Mouse (Mus musculus) cerebellum, postnatal 14 days (tissue): ENCODE measurements around the gene Dpf2.
A peak's percentile ranks its signal among the peaks of the same experiment; 100 is the strongest.
"Not testable (repeated sequence)": the region's sequence is repeated elsewhere in the genome, so short reads cannot be mapped to it uniquely, and the experiment has no call there.

ENCODE experiments used
- DNase-seq, 2 experiments: peaks; one replicate each; pipeline ENCODE4 v3.0.0; 2021; ENCODE audit warnings: mixed read lengths in 2 of 2

Gene Dpf2

DNA sequence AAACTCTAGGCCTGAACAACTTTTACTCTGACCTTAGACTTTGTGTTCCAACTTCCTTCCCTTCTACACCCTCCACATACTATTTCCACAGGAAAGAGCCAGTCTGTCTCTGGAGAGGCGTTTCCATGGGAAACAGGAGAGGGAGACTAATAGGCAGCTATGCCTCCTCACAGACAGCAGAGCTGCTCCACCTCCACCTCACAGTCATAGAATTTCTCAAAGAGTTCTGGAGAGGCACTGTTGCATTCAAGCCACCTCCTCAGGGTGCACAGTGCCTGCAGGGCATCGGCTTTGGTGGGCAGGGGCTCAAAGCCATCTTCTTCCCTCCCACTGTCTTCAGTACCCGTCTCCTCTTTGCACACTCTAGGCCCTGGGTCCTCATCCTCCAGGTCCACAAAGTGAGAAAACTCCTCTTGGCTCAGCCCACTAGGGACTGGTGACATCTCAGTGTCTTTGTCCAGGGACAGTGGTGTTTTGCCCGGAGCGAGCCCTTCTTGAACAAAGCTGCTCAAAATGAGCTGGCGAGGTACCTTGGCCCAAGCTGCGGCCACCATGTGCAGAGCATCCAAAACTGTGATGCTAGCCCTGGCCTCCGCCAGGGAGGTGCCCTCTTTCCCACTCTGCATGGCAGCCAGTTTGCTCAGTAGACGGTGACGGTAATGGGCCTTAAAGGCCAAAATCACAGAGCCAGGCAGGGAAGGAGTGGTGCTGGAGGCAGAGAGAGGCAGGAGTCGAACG, 21.1 kb downstream of the Dpf2 start:
- peak in 1 of 2 experiments; percentile 30 for DNase-seq

- DNase-seq: no peak
Measured at GRCm38 (mm10) chr19:5889211-5889610, 23.6 kb downstream of the Dpf2 start.

GRCm38 (mm10) chr19:5887234-5887815, 25.5 kb downstream of the Dpf2 start:
- no peak for DNase-seq

DNA sequence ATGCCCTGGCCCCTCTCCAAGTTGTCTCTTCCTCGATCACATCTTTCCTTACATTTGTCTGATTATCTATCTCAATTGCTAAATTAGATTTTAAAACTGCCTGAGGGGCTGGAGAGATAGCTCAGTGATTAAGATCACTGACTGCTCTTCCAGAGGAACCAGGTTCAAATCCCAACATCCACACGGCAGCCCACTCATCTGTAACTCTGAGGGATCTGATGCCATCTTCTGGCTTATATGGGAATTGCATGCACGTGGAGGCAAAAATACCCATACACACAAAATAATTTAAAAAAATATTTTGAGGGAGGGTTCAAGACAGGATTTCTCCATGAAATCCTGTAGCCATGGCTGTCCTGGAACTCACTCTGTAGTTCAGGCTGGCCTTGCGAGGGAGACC, 27.0 kb downstream of the Dpf2 start:
- DNase-seq: peak in 1 of 2 experiments; percentile 57

DNA sequence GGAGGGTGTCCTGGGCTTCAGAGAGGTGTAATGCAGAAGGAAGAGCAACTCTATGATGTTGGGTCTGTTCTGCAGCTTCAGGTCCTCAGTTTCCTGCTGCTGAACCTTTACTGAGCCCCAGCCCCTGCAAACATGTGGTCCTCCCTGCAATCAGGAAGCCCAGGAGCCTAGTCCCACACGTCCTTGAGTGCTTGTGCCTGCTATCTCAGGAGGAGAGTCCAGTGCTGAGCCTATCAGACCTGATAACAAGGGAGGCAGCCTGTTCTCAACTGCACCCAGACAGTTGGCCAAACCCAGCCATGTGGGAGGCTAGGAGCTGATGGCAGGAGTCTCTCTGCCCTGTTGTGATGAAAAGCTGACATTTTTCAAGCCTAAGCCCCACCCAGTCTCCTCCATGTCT, 28.9 kb downstream of the Dpf2 start:
- DNase-seq: no peak

DNA sequence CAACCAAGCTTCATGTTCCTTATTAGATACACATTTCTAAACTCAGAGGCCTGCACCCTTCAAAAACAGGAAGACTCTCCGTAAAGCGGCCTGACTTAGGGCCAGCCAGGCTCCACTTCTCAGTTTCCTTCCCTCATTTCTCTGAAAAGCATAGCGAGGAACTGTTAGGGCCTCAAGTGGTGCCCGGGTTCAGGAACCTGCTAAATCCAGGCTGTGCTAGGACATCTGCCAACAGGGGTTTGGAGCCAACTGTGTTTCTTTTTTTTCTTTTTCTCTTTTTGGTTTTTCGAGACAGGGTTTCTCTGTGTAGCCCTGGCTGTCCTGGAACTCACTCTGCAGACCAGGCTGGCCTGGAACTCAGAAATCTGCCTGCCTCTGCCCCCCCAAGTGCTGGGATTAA, 30.7 kb downstream of the Dpf2 start:
- not testable (repeated sequence) for DNase-seq

- DNase-seq: no peak
Measured at GRCm38 (mm10) chr19:5881155-5881554, 31.7 kb downstream of the Dpf2 start.

DNA sequence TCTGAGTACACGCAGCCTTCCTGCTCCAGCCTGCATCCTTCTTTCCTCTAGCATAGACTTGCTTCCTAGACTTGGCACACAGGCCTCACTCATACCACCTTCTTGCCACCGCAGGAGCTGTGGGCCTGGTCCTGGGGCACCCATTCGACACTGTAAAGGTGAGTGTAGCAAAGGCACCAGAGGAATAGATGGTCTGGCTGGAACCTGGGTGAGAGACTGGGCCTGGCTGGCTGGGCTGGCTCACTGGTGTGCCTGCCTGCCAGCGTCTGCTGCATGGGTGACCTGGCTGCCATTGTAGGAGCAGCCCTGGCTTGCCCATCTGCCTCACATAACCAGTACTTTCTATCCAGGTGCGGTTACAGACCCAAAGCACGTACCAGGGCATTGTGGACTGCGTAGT, 33.1 kb downstream of the Dpf2 start:
- DNase-seq: no peak

GRCm38 (mm10) chr19:5878916-5879315, 33.9 kb downstream of the Dpf2 start:
- no peak for DNase-seq

DNA sequence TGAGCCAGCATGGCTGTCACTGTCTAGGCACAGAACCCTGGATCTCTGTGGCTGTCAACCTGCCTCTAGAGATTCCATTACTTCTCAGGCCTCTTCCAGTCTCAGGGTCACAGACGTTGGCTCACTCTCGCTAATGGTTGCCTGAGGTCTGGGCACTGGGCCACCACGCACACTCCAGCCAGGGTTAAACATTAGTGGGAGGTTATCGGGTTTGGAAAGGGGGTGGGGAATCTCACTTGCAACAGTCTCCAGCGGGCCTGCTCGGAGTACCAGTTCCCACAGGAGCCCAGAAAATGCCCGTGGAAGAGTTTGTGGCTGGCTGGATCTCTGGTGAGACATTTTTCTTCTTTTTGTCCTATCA, 34.5 kb downstream of the Dpf2 start:
- peak in 1 of 2 experiments; percentile 52 for DNase-seq

DNA sequence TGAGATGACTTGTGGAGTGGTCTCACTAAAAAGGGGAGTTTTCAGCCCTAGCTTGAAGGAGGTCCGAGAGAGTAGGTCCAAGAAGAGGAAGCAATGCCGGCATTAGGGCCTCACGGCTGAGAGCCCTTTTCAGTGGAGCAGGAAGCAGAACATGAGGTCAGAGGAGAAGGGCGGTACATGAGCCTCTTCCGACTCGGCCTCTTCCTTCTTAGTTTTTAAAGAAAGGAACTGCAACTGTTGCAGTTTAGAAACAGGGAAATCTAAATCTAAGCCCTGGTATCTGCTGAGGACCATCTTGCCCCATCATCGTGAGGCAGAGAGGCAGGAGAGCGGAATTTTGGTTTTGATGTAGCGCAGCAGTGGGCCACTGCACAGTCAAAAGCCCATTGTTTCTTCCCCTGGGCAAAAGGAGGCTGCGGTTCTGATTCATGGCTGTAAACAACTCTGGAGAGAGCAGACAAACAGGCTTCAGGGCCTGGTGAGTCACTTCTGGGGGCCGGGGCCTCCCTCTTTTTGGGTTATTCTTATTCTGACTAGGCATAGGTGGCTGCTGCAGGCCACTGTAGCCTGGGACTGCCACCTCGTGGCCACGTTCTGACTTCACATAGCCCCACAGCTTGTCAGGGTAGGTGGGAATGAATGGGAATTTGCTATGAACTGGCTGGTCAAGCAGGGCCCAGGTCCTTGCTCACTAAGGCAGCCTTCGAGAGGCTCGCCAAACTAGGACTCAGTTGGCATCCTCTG, 35.0 kb downstream of the Dpf2 start, which contains the start of gene Slc25a45:
Gene Slc25a45 (plus strand): TSS at position 191 of the 744 bp plus-strand sequence.
- peak; percentile 88 to 89 for DNase-seq

GRCm38 (mm10) chr19:5874969-5875480, 37.8 kb downstream of the Dpf2 start, which contains the start of gene Frmd8:
Gene Frmd8, minus strand, starts transcription at chr19:5875274.
- DNase-seq: peak; percentile 95

DNA sequence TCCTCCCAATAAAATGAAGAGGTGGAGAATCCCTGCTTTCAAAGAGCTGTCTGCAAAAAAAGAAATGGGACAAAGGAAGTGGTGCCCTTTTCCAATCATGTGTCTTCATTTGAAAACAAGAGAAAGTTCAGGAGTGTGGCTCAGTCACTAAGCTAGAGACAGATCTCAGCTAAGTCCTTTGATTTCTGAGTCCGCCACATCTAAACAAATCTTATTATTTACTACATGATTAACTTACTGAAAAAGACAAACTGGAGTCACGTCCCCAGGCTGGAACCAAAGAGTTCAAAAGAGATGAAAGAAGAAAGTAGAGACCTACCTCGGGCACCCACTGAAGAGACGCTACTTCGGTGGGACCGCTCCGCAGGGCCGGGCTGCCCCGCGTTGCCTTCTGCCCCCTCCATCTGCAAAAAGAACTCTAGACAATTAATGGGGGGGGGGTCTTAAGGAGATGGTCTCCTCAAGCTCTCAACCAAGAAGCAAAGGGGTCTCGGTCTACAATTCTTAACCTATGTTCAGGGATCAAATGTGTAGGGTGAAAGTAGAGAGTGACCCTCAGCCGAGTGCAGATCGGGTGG, 38.3 kb downstream of the Dpf2 start:
- no peak for DNase-seq

DNA sequence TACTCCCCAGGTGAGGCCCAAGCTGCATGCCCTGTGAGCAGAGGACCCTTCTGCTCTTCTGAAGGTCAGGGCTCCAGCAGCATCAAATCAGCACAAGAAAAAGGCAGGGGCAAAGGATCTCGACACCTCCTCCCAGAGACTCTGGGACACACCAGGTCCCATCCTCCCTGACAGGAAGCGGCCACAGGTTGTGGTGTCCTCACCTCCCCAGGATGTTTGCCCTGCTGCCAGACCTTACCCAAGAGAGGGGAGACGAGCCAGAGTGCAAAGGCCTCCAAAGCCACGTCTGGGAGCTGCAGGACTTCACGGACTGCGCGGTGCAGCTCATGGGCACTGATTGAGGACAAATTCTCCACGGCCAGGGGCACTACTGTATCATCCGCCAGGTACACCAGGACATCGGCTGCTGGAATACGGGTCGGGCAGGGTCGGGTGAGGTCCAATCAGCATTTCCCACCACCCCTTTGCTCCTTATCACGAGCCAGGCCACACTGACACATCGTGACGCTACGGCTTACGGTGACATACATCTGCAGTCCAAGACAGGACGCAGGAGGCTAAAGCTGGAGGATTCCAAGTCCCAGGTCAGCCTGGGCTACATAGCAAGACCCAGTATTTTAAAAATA, 39.8 kb downstream of the Dpf2 start:
- DNase-seq: no peak

DNA sequence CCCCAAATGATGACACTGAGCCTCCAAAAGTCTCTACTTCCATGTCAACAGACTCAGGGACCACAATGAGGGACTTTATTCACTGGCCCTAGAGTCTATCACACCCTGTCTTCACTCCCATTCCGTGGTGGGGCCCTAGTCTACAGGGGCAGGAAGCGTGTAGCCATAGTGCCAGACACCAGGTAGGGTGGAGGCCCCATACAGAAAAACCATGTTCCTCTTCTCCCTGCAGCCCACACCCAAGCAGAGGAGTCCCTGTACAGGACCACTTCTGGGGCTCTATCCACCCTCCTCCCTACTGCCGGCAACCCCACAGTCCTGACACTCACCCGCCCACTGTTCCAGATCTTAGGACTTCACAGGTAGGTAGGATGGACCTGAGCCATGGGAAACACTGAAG, 40.3 kb downstream of the Dpf2 start:
- no peak for DNase-seq

GRCm38 (mm10) chr19:5871683-5872082, 41.1 kb downstream of the Dpf2 start:
- DNase-seq: no peak

DNA sequence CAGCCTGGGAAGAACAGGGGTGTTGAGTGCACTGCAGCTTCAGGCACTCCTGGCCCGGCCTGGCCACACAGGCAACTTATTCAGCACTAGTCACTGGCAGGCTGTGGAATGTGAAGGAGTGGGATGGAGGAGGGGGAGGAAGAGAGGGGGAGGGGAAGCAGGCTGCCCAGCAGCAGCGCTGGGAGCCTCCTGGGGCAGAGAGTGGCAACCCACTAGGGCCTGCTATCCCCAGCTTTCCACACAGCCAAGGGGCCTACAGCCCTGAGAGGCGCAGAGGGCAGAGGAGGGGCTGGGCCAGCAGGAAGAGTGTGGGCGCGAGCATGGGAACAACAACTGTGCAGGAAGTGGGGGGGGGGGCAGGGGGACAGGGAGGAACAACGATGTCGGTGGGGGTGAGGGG, 41.5 kb downstream of the Dpf2 start:
- no peak for DNase-seq

GRCm38 (mm10) chr19:5868096-5868495, 44.7 kb downstream of the Dpf2 start:
- DNase-seq: no peak

DNA sequence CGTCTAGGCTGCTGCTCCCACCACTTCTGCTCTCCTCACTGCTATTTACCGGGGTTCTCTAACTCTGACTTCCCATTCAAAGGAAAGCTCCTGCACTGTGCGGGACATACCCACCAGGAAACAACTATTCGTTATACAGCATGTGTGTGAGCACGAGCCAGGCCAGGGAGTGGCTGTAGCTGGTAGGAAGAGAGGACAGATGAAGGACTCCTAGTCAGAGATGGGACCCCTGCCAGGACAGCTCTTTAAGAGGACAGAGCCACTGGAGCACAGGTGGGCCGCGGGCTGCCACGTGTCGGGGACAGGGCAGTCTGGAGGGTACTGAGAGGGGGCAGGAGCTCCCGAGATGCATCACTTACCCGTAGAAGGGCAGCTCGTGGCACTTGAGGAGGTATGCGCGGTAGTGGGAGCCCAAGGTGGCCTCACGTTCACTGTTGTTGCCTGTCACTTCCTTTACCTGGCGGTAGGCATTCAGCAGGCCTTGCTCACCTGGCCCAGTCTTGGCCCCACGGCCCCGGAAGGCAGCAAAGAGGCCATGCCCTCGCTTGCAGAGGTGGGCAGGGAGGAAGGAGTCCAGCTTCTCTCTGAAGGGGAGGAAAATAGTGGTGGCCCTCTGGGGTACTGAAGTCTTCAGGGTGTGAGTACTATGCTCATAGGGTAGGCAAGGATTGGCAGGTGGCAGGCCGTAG, 48.0 kb downstream of the Dpf2 start:
- no peak for DNase-seq

GRCm38 (mm10) chr19:5863776-5864175, 49.0 kb downstream of the Dpf2 start:
- DNase-seq: no peak

GRCm38 (mm10) chr19:5862335-5863085, 50.3 kb downstream of the Dpf2 start:
- peak; percentile 42 to 58 for DNase-seq
